Mouse (Mus musculus) liver, embryonic 11.5 days (tissue): ENCODE results near the gene Fam129b. TPM values are rescaled to one million over a fixed set of nuclear protein-coding genes. Genes with fewer than 3 reads are reported as not detected.

Experiments used
- ATAC-seq: fragments of 200-750 bp; cut with Nextera tagmentation; replicated peaks from 2 replicates; pipeline ENCODE4 v1.8.0; 2017; ENCODE audit warnings: moderate number of reproducible peaks, mild to moderate bottlenecking, moderate TSS enrichment, moderate library complexity; ENCODE audit not compliant: low FRiP score
- DNase-seq: peaks from one replicate; pipeline ENCODE4 v3.0.0-alpha.2; 2017; ENCODE audit warnings: low spot score
- H3K27ac ChIP-seq: fragments of 300-500 bp; sonication (generic); 2 replicates; pipeline ENCODE4 v1.5.1; 2014; ENCODE audit warnings: mild to moderate bottlenecking, low read depth, low read length, control low read depth
- H3K27me3 ChIP-seq: fragments of 300-500 bp; sonication (generic); replicated peaks from 2 replicates; pipeline ENCODE4 v1.6.1; 2014; ENCODE audit warnings: low read length, mixed read lengths; ENCODE audit not compliant: control insufficient read depth, insufficient read depth
- H3K36me3 ChIP-seq: fragments of 300-500 bp; sonication (generic); 2 replicates; pipeline ENCODE4 v1.6.1; 2014; ENCODE audit warnings: mild to moderate bottlenecking, low read length, moderate library complexity, mixed read lengths; ENCODE audit not compliant: control insufficient read depth, insufficient read depth
- H3K4me1 ChIP-seq: fragments of 300-500 bp; sonication (generic); replicated peaks from 2 replicates; pipeline ENCODE4 v1.6.1; 2014; ENCODE audit warnings: low read length, mixed read lengths; ENCODE audit not compliant: control insufficient read depth, insufficient read depth
- H3K4me2 ChIP-seq: fragments of 300-500 bp; sonication (generic); 2 replicates; pipeline ENCODE4 v1.6.1; 2014; ENCODE audit warnings: mild to moderate bottlenecking, control low read depth, moderate library complexity
- H3K4me3 ChIP-seq: fragments of 300-500 bp; sonication (generic); 2 replicates; pipeline ENCODE4 v1.5.1; 2014; ENCODE audit warnings: low read depth, low read length, control low read depth
- H3K9ac ChIP-seq: fragments of 300-500 bp; sonication (generic); 2 replicates; pipeline ENCODE4 v1.6.1; 2014; ENCODE audit warnings: low read depth, low read length, control low read depth
- H3K9me3 ChIP-seq: fragments of 300-500 bp; sonication (generic); 2 replicates; pipeline ENCODE4 v1.6.1; 2016; ENCODE audit warnings: low read length, inconsistent platforms, mixed read lengths; ENCODE audit not compliant: control insufficient read depth
- WGBS: fragments of 180-500 bp; shearing (Covaris S2); extraction: QIAGEN DNeasy Blood & Tissue Kit; methylation state at CpG from one replicate; pipeline ENCODE4 v1.1.7; 2014; 5-methylcytosine and 5-hydroxymethylcytosine counted together
- polyA plus RNA-seq: library from polyadenylated mRNA; unstranded; fragments of >200 nt; fragmentation: Nextera tagmentation; extraction: Ambion mirVana; gene quantifications from 2 replicates; pipeline ENCODE4 v1.2.1, GENCODE M21; 2014

The Fam129b gene
- polyA plus RNA-seq, 1 experiment from 2014 or later, result 11.9 TPM

GRCm38 (mm10) chr2:32928947-32929829 lies 53.3 kb downstream of the Fam129b start:
- Histone ChIP-seq H3K9me3 (no peaks in the 10 kb centered on the region), H3K27ac (peak overlapping the region; percentile 32; the same call in 1 of the 2 replicates), H3K4me1 (0 out of 2 replicates have a peak, but pooled peaks cover 4% of the 10 kb centered on the region), H3K9ac (no peak overlapping the region), H3K27me3 (no peaks in the 10 kb centered on the region), H3K4me2 (no peak overlapping the region), H3K36me3 (0 out of 2 replicates have a peak, but pooled peaks cover 3% of the 10 kb centered on the region), H3K4me3 (no peak overlapping the region)
- peak; percentile 35 for ATAC-seq
- DNase-seq, result no peak
- WGBS, result 87% methylated on average over 19 of the region's 19 CpGs

- Histone ChIP-seq H3K4me1 (0 out of 2 replicates have a peak, but pooled peaks cover 4% of the 10 kb centered on the region), H3K27me3 (no peaks in the 10 kb centered on the region), H3K9me3 (no peaks in the 10 kb centered on the region), H3K4me3 (no peak overlapping the region), H3K9ac (no peak overlapping the region), H3K36me3 (no peaks in the 10 kb centered on the region), H3K4me2 (no peak overlapping the region), H3K27ac (no peak overlapping the region)
- WGBS, result 76% methylated on average over 7 of the region's 7 CpGs
- no peak for ATAC-seq
- DNase-seq, result no peak
Observed at GRCm38 (mm10) chr2:32931730-32932129, 55.8 kb downstream of the Fam129b start.

GRCm38 (mm10) chr2:32938741-32939140 lies 62.8 kb downstream of the Fam129b start:
- no peak for DNase-seq
- no peak for ATAC-seq
- Histone ChIP-seq H3K9ac (no peak overlapping the region), H3K9me3 (no peaks in the 10 kb centered on the region), H3K27ac (no peak overlapping the region), H3K4me1 (no peaks in the 10 kb centered on the region), H3K27me3 (no peaks in the 10 kb centered on the region), H3K4me3 (no peak overlapping the region), H3K36me3 (peaks cover 9% of the 10 kb centered on the region; the same call in 1 of the 2 replicates), H3K4me2 (no peak overlapping the region)
- 89% methylated on average over 5 of the region's 5 CpGs for WGBS

- ATAC-seq, result peak; percentile 68
Observed at GRCm38 (mm10) chr2:32939418-32939817, 63.5 kb downstream of the Fam129b start.

GRCm38 (mm10) chr2:32940483-32940882 lies 64.6 kb downstream of the Fam129b start:
- Histone ChIP-seq H3K36me3 (peaks cover 15% of the 10 kb centered on the region), H3K4me1 (no peaks in the 10 kb centered on the region)

More at GRCm38 (mm10) chr2:32939418-32939817, 63.5 kb downstream of the Fam129b start:
- no peak overlapping the region for H3K27ac ChIP-seq
- H3K9me3 ChIP-seq, result no peaks in the 10 kb centered on the region
- no peaks in the 10 kb centered on the region for H3K27me3 ChIP-seq
- 57% methylated on average over 5 of the region's 5 CpGs for WGBS
- H3K4me2 ChIP-seq, result no peak overlapping the region
- H3K36me3 ChIP-seq, result peaks cover 9% of the 10 kb centered on the region; the same call in 1 of the 2 replicates
- no peak overlapping the region for H3K9ac ChIP-seq
- no peaks in the 10 kb centered on the region for H3K4me1 ChIP-seq
- no peak overlapping the region for H3K4me3 ChIP-seq
- no peak for DNase-seq

GRCm38 (mm10) chr2:32947454-32947853 lies 71.5 kb downstream of the Fam129b start:
- Histone ChIP-seq H3K9me3 (no peaks in the 10 kb centered on the region), H3K9ac (no peak overlapping the region), H3K27me3 (no peaks in the 10 kb centered on the region), H3K4me3 (no peak overlapping the region), H3K4me1 (no peaks in the 10 kb centered on the region; the same call in 1 of the 2 replicates), H3K36me3 (peaks cover 8% of the 10 kb centered on the region), H3K27ac (no peak overlapping the region), H3K4me2 (no peak overlapping the region)
- DNase-seq (no peak), ATAC-seq (no peak)
- 88% methylated on average over 11 of the region's 11 CpGs for WGBS

More at GRCm38 (mm10) chr2:32940483-32940882, 64.6 kb downstream of the Fam129b start:
- H3K4me3 ChIP-seq, result no peak overlapping the region
- H3K9me3 ChIP-seq, result no peaks in the 10 kb centered on the region
- H3K27me3 ChIP-seq, result no peaks in the 10 kb centered on the region
- H3K9ac ChIP-seq, result no peak overlapping the region
- ATAC-seq (no peak), DNase-seq (no peak)
- H3K4me2 ChIP-seq, result no peak overlapping the region
- no peak overlapping the region for H3K27ac ChIP-seq
- 91% methylated on average over 4 of the region's 4 CpGs for WGBS

- H3K4me2 ChIP-seq, result no peak overlapping the region
- no peak overlapping the region for H3K27ac ChIP-seq
- WGBS, result 79% methylated on average over 2 of the region's 2 CpGs
- no peaks in the 10 kb centered on the region for H3K9me3 ChIP-seq
- no peak overlapping the region for H3K9ac ChIP-seq
- no peak for ATAC-seq
- H3K4me1 ChIP-seq, result no peaks in the 10 kb centered on the region; the same call in 1 of the 2 replicates
- peaks cover 8% of the 10 kb centered on the region for H3K36me3 ChIP-seq
- H3K27me3 ChIP-seq, result no peaks in the 10 kb centered on the region
- no peak for DNase-seq
- no peak overlapping the region for H3K4me3 ChIP-seq
Observed at GRCm38 (mm10) chr2:32954581-32954980, 78.7 kb downstream of the Fam129b start.

GRCm38 (mm10) chr2:32957344-32957743 lies 81.4 kb downstream of the Fam129b start:
- WGBS, result 58% methylated on average over 8 of the region's 8 CpGs
- Histone ChIP-seq H3K27me3 (no peaks in the 10 kb centered on the region), H3K4me2 (no peak overlapping the region), H3K9ac (no peak overlapping the region), H3K9me3 (no peaks in the 10 kb centered on the region), H3K4me1 (peaks cover 6% of the 10 kb centered on the region), H3K27ac (no peak overlapping the region), H3K36me3 (peaks cover 8% of the 10 kb centered on the region), H3K4me3 (no peak overlapping the region)
- ATAC-seq (no peak), DNase-seq (no peak)
